Mouse (Mus musculus) MEL (cell line): Measurements from ENCODE around the gene Lrrc29. TPM values are rescaled to one million over a fixed set of nuclear protein-coding genes. Genes with fewer than 3 reads are reported as not detected.
A peak's percentile ranks its signal among the peaks of the same experiment; 100 is the strongest.

Experiments
- DNase-seq: peaks from one replicate; pipeline ENCODE4 v3.0.0; 2011; ENCODE audit warnings: low read depth, low spot score
- H3K27ac ChIP-seq: 2 replicates; pipeline ENCODE4 v1.5.1; 2012; ENCODE audit warnings: low read depth, mild to moderate bottlenecking, control low read depth, low read length, moderate library complexity; ENCODE audit not compliant: control insufficient read depth
- H3K27me3 ChIP-seq, 2 experiments: fragments of 150-350 bp in 1 of 2; sonication (generic) in 1 of 2; 2 replicates each; pipeline ENCODE4 v1.6.1; 2012; ENCODE audit warnings: low read length in 2 of 2, mild to moderate bottlenecking in 2 of 2, improper control_type of control experiment in 1 of 2, moderate library complexity in 1 of 2; ENCODE audit not compliant: insufficient read depth in 2 of 2, control insufficient read depth in 1 of 2
- H3K36me3 ChIP-seq, 2 experiments: 2 replicates each; pipeline ENCODE4 v1.6.1; 2012 to 2014; ENCODE audit warnings: low read length in 2 of 2, improper control_type of control experiment in 1 of 2, inconsistent platforms in 1 of 2, mild to moderate bottlenecking in 1 of 2; ENCODE audit not compliant: insufficient read depth in 2 of 2, control insufficient read depth in 1 of 2
- H3K4me1 ChIP-seq, 2 experiments: fragments of 150-350 bp in 1 of 2; sonication (generic) in 1 of 2; 2 replicates each; pipeline ENCODE4 v1.6.1; 2012; ENCODE audit warnings: low read length in 2 of 2, improper control_type of control experiment in 1 of 2, mild to moderate bottlenecking in 1 of 2; ENCODE audit not compliant: insufficient read depth in 2 of 2, control insufficient read depth in 1 of 2
- H3K4me3 ChIP-seq, 2 experiments: fragments of 150-350 bp in 1 of 2; sonication (generic) in 1 of 2; 2 replicates each; pipeline ENCODE4 v1.5.1; 2012; ENCODE audit warnings: low read depth in 2 of 2, low read length in 2 of 2, mild to moderate bottlenecking in 2 of 2, moderate library complexity in 2 of 2, control low read depth in 1 of 2, improper control_type of control experiment in 1 of 2; ENCODE audit not compliant: control insufficient read depth in 1 of 2, insufficient read depth in 1 of 2
- H3K79me2 ChIP-seq: 2 replicates; pipeline ENCODE4 v1.6.1; 2012; ENCODE audit warnings: mild to moderate bottlenecking, low read length, moderate library complexity; ENCODE audit not compliant: control insufficient read depth, poor library complexity, insufficient read depth
- H3K9ac ChIP-seq: 2 replicates; pipeline ENCODE4 v1.6.1; 2012; ENCODE audit warnings: low read depth, mild to moderate bottlenecking, control low read depth, low read length, moderate library complexity; ENCODE audit not compliant: control insufficient read depth, poor library complexity, severe bottlenecking
- H3K9me3 ChIP-seq: fragments of 150-350 bp; sonication (generic); replicated peaks from 2 replicates; pipeline ENCODE4 v1.6.1; 2012; ENCODE audit warnings: mild to moderate bottlenecking, low read length, improper control_type of control experiment, moderate library complexity; ENCODE audit not compliant: insufficient read depth
- CHD1 ChIP-seq: IDR thresholded peaks from 2 replicates; pipeline ENCODE4 v1.6.1; 2012; ENCODE audit warnings: low read depth, mild to moderate bottlenecking, inconsistent platforms, low read length, improper control_type of control experiment
- EP300 ChIP-seq, 2 experiments: IDR thresholded peaks; 2 replicates each; pipeline ENCODE4 v1.6.1; 2011; ENCODE audit warnings: improper control_type of control experiment in 2 of 2, low read length in 2 of 2, low read depth in 1 of 2, mild to moderate bottlenecking in 1 of 2
- ETS1 ChIP-seq: IDR thresholded peaks from 2 replicates; pipeline ENCODE4 v1.6.1; 2012; ENCODE audit warnings: low read depth, mild to moderate bottlenecking, inconsistent platforms, low read length, improper control_type of control experiment, moderate library complexity
- GATA1 ChIP-seq: IDR thresholded peaks from 2 replicates; pipeline ENCODE4 v1.6.1; 2011; ENCODE audit warnings: low read depth, low read length, improper control_type of control experiment
- MAX ChIP-seq: IDR thresholded peaks from 2 replicates; pipeline ENCODE4 v1.6.1; 2011; ENCODE audit warnings: low read length, improper control_type of control experiment
- MAZ ChIP-seq: IDR thresholded peaks from 2 replicates; pipeline ENCODE4 v1.6.1; 2012; ENCODE audit warnings: low read depth, mild to moderate bottlenecking, inconsistent platforms, low read length, improper control_type of control experiment
- MEF2A ChIP-seq: IDR thresholded peaks from 2 replicates; pipeline ENCODE4 v1.6.1; 2014; ENCODE audit warnings: low read depth, mild to moderate bottlenecking, inconsistent platforms, low read length, improper control_type of control experiment; ENCODE audit not compliant: poor library complexity, insufficient replicate concordance, severe bottlenecking; ENCODE audit errors: extremely low read depth
- MXI1 ChIP-seq: IDR thresholded peaks from 2 replicates; pipeline ENCODE4 v1.6.1; 2011; ENCODE audit warnings: mild to moderate bottlenecking, low read depth, low read length, improper control_type of control experiment
- POLR2A ChIP-seq, 2 experiments: IDR thresholded peaks; 2 replicates each; pipeline ENCODE4 v1.6.1; 2011 to 2012; ENCODE audit warnings: low read length in 2 of 2, mild to moderate bottlenecking in 2 of 2, control low read depth in 1 of 2, improper control_type of control experiment in 1 of 2, low read depth in 1 of 2, moderate library complexity in 1 of 2; ENCODE audit not compliant: control insufficient read depth in 1 of 2, insufficient read depth in 1 of 2, poor library complexity in 1 of 2
- RCOR1 ChIP-seq: IDR thresholded peaks from 2 replicates; pipeline ENCODE4 v1.6.1; 2012; ENCODE audit warnings: low read depth, mild to moderate bottlenecking, inconsistent platforms, low read length, improper control_type of control experiment
- TAL1 ChIP-seq: IDR thresholded peaks from 2 replicates; pipeline ENCODE4 v1.6.1; 2012; ENCODE audit warnings: mild to moderate bottlenecking, inconsistent platforms, low read length, moderate library complexity, mixed read lengths
- TBP ChIP-seq: IDR thresholded peaks from 2 replicates; pipeline ENCODE4 v1.8.0; 2011; ENCODE audit warnings: low read depth, low read length, improper control_type of control experiment
- TCF12 ChIP-seq: IDR thresholded peaks from 2 replicates; pipeline ENCODE4 v1.6.1; 2014; ENCODE audit warnings: low read depth, mild to moderate bottlenecking, inconsistent platforms, low read length, improper control_type of control experiment, moderate library complexity
- ZKSCAN1 ChIP-seq: IDR thresholded peaks from 2 replicates; pipeline ENCODE4 v1.6.1; 2012; ENCODE audit warnings: low read depth, mild to moderate bottlenecking, inconsistent platforms, low read length, improper control_type of control experiment, moderate library complexity
- ZMIZ1 ChIP-seq: IDR thresholded peaks from 2 replicates; pipeline ENCODE4 v1.6.1; 2012; ENCODE audit warnings: low read depth, mild to moderate bottlenecking, inconsistent platforms, low read length, improper control_type of control experiment, moderate library complexity
- polyA plus RNA-seq, 2 experiments: library from polyadenylated mRNA; stranded (reverse) in 1 of 2; unstranded in 1 of 2; fragments of >175 nt in 1 of 2; fragments of >200 nt in 1 of 2; gene quantifications; 2 replicates each; pipeline versions ENCODE4 v1.2.1 to v1.2.4; 2012; ENCODE audit warnings: low replicate concordance in 2 of 2, low read depth in 1 of 2; ENCODE audit not compliant: insufficient read length in 2 of 2, insufficient read depth in 1 of 2, missing spikeins in 1 of 2
- total RNA-seq: library from RNA; depleted of rRNA; stranded (reverse); fragments of 300-350 nt; gene quantifications from 2 replicates; pipeline ENCODE4 v1.2.3, GENCODE M21; 2012

Lrrc29 gene
- total and polyA plus RNA-seq, 3 experiments = 2.6 to 6.1 TPM; not detected in 1

- H3K9ac ChIP-seq = no peak overlapping the region
- no peak overlapping the region for H3K4me3 ChIP-seq
- no peaks in the 10 kb centered on the region for H3K27me3 ChIP-seq
- peaks cover 9 to 39% of the 10 kb centered on the region in 2 experiments for H3K4me1 ChIP-seq
- no peak overlapping the region for H3K27ac ChIP-seq
- H3K79me2 ChIP-seq = peaks cover 24% of the 10 kb centered on the region
- H3K9me3 ChIP-seq = no peaks in the 10 kb centered on the region
- peaks cover 18 to 47% of the 10 kb centered on the region in 2 experiments for H3K36me3 ChIP-seq
- no peak for TF ChIP-seq GATA1
- TF ChIP-seq MEF2A = no peak
- DNase-seq = no peak
These were observed 22.7 kb downstream of the Lrrc29 start for GRCm38 (mm10) chr8:105303396-105303795.

GRCm38 (mm10) chr8:105299962-105300361, 26.1 kb downstream of the Lrrc29 start:
- peak overlapping the region; percentile 51 for H3K27ac ChIP-seq
- peak; percentile 56 for DNase-seq
- H3K9ac ChIP-seq = peak overlapping the region; percentile 16

GRCm38 (mm10) chr8:105298351-105299252, 27.5 kb downstream of the Lrrc29 start:
- no peaks in the 10 kb centered on the region for H3K9me3 ChIP-seq
- peaks cover 18 to 38% of the 10 kb centered on the region in 2 experiments for H3K36me3 ChIP-seq
- H3K4me1 ChIP-seq = peaks cover 11 to 34% of the 10 kb centered on the region in 2 experiments
- peak overlapping the region; percentile 86 for H3K4me3 ChIP-seq
- peak overlapping the region; percentile 97 for H3K9ac ChIP-seq
- peak; percentile 55 for DNase-seq
- TF ChIP-seq ZKSCAN1 (no peak), RCOR1 (no peak), CHD1 (no peak), ZMIZ1 (no peak), MAZ (no peak), MAX (peak; percentile 36; the same call in 1 of the 2 replicates), TBP (no peak), MXI1 (peak; percentile 61; the same call in 1 of the 2 replicates)
- H3K27me3 ChIP-seq = no peaks in the 10 kb centered on the region
- H3K79me2 ChIP-seq = peaks cover 34% of the 10 kb centered on the region
- peak overlapping the region; percentile 70 for H3K27ac ChIP-seq

More at GRCm38 (mm10) chr8:105299962-105300361, 26.1 kb downstream of the Lrrc29 start:
- TF ChIP-seq ZMIZ1 = no peak
- peak; percentile 66 for TF ChIP-seq GATA1
- TF ChIP-seq RCOR1 = peak; percentile 17; the same call in 1 of the 2 replicates
- TF ChIP-seq TCF12 = peak; percentile 74; the same call in 1 of the 2 replicates
- TF ChIP-seq POLR2A (IDR thresholded peaks at IDR 0.05; ENCODE audit: control insufficient read depth in 1 of 2, insufficient read depth in 1 of 2, low read depth in 1 of 2, low read length in 2 of 2, poor library complexity in 1 of 2) = peak in 1 of 2 experiments; percentile 9; a peak in 1 of 4 replicates
- peak; percentile 55 to 77 for TF ChIP-seq EP300 (IDR thresholded peaks at IDR 0.05; ENCODE audit: low read depth in 1 of 2, low read length in 2 of 2)
- peak; percentile 42 for TF ChIP-seq TAL1
- TF ChIP-seq CHD1 = 0 out of 2 replicates have a peak, but pooled peaks have one; percentile 8
- TF ChIP-seq TBP = no peak
- peak; percentile 15; the same call in 1 of the 2 replicates for TF ChIP-seq ETS1
- peak overlapping the region; percentile 0 to 12; a peak in 1 of 4 replicates for H3K4me3 ChIP-seq
- peaks cover 11 to 46% of the 10 kb centered on the region in 2 experiments for H3K4me1 ChIP-seq
- H3K27me3 ChIP-seq = no peaks in the 10 kb centered on the region
- no peaks in the 10 kb centered on the region for H3K9me3 ChIP-seq
- peaks cover 34% of the 10 kb centered on the region for H3K79me2 ChIP-seq
- peaks cover 18 to 48% of the 10 kb centered on the region in 2 experiments for H3K36me3 ChIP-seq
